Mouse (Mus musculus) spleen, adult 2 months (tissue): ENCODE results near the gene Mybbp1a.

Experiments used
- CTCF ChIP-seq: fragments of 200-500 bp; IDR thresholded peaks from 2 replicates; pipeline ENCODE4 v1.5.1; 2011; ENCODE audit warnings: mild to moderate bottlenecking, inconsistent platforms; ENCODE audit not compliant: insufficient read depth, insufficient read length, insufficient replicate concordance; ENCODE audit errors: extremely low read depth
- POLR2A ChIP-seq: fragments of 200-500 bp; IDR thresholded peaks from 2 replicates; pipeline ENCODE4 v1.6.1; 2011; ENCODE audit warnings: low read depth, low read length, inconsistent platforms

- TF ChIP-seq POLR2A (no peak), CTCF (no peak)
These were observed 31.3 kb upstream of the Mybbp1a start for GRCm38 (mm10) chr11:72409649-72410385.
